Mouse (Mus musculus): Measurements from ENCODE around the gene Pole. TPM values are rescaled to one million over a fixed set of nuclear protein-coding genes. Genes with fewer than 3 reads are reported as not detected.

The Pole gene
- polyA plus RNA-seq (2017; shearing (Covaris generic)): 10 to 100 TPM in 1 of 3 experiments, 1 to 10 TPM in 2; 4.2 to 16.9 (median 6.5) TPM

- peak; percentile 82 for ATAC-seq
Observed at GRCm38 (mm10) chr5:110285770-110286445, at the start of gene Pole, which contains the start of gene Pxmp2. Gene Pole (plus strand): TSS chr5:110286306. Gene Pxmp2 (minus strand): TSS chr5:110286186.

- ATAC-seq: no peak
Observed at GRCm38 (mm10) chr5:110244091-110244490, 42.0 kb upstream of the Pole start.

DNA sequence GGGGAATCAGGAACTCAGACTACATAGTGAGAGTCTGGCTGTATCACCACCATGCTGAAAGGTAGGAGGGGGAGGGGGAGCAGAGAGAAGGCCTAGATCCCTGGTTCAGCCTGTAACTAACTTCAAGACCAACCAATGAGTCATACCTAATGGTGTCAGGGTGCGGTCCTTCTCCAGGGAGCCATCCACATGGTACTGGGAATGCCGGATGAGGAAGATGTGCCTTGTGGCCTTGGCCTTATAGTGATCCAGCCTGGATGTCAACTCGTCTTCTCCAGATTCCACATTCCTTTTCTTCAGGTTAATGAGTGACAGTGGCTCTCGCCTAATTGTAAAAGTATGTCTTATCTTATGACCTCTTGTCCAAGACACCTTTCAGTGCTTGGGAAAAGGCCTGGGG, 19.2 kb upstream of the Pole start:
- ATAC-seq: no peak

- ATAC-seq: peak; percentile 78
Observed at GRCm38 (mm10) chr5:110269141-110270101, 16.7 kb upstream of the Pole start, which contains the start of gene Pgam5. Gene Pgam5 (minus strand): TSS chr5:110269913.

- ATAC-seq: no peak
Observed at GRCm38 (mm10) chr5:110270242-110270641, 15.9 kb upstream of the Pole start.

DNA sequence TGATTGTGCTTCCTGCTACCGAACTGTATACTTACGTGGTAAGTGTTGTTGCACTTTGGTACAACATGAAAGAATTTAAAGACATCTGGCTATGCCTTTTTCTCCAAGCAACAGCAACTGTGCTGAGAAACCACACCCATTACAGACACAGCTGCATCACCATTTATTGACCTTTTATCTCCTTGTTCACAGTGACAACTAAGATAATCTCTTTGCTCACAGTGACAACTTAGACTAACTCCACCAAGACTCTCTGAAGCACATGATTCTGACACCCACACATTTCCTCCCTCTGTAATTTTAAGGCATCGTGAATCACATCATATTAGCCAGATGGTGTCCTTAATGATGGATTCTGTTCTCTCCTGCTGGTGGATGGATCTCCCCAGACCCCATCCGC, 12.0 kb upstream of the Pole start:
- ATAC-seq: peak; percentile 48

- no peak for ATAC-seq
Observed at GRCm38 (mm10) chr5:110274846-110275245, 11.3 kb upstream of the Pole start.

GRCm38 (mm10) chr5:110276391-110276790, 9.7 kb upstream of the Pole start:
- no peak for ATAC-seq

DNA sequence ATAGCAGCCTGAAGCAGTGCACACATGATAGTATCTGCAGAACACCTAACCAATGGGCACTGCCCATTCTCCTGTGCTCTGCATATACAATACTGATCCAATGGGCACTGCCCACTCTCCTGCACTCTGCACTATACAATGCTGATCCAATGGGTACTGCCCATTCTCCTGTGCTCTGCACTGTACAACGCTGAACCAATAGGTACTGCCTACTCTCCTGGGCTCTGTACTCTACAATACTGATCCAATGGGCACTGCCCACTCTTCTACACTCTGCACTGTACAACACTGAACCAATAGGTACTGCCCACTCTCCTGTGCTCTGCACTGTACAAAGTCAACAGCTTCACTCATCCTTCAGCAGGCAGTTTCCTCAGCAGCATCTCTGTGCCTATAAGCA, 9.2 kb upstream of the Pole start:
- ATAC-seq: no peak

- ATAC-seq: no peak
Observed at GRCm38 (mm10) chr5:110281984-110282383, 4.1 kb upstream of the Pole start.

DNA sequence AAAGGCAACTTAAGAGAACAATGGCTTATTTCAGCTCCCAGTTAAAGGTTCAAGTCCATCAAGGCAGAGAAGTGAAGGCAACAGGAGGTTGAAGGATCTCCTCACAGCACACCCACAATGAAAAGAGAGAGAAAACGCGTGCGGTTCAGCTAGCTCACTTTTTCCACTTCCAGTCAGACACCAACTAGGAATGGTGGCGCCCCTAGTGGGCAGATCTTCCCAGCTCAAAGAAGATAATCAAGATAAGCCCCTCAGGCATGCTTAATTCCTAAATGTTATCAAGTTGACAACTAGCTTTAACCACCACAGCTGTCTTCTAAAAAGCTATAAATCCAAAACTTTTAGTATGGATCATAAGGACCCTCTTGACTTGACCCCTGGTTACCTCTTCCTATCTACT, 1.6 kb upstream of the Pole start:
- ATAC-seq: peak; percentile 64

- no peak for ATAC-seq
Observed at GRCm38 (mm10) chr5:110285156-110285555, 950 bp upstream of the Pole start.

DNA sequence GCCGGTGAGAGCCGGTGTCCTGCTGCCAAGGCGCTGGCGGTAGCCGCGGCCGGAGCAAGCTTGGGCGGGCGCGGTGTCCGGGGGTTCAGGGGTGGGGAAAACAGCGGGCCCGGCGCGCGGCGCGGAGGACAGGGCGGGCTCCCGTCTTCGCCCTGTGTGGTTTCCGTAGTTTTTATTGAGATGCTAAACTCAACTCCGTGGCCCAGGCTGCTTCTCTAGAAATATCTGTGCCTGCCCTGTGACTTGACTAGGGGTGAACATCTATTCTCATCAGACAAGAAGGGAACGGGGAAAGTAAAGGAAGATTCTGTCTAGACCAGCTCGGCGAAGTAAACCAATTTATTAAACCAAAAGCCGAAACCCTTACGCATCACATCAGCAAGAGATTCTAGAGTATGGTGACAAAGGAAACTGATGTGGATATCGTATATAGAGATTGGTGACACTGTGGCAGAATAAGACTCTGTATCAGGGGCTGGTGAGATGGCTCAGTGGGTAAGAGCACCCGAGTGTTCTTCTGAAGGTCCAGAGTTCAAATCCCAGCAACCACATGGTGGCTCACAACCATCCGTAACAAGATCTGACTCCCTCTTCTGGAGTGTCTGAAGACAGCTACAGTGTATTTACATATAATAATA, 459 bp downstream of the Pole start:
- ATAC-seq: peak; percentile 44

- ATAC-seq: no peak
Observed at GRCm38 (mm10) chr5:110287084-110287475, 974 bp downstream of the Pole start.

DNA sequence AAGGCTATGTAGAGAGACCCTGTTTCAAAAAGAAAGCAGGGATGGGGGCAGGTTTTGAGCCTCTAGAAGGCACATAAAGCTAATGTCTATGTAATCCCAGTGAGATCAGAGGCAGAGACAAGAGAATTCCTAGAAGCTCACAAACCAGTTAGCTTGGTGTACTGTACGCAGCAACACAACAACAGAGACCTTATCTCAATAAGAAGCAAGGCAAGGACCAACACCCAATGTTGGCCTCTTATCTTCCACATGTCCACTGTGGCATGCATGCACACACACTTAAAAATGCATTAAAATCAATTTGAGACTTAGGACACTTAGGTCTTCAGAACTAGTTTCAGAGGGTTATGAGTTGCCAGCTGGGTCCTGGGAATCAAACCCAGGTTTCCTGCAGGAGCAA, 5.5 kb downstream of the Pole start:
- ATAC-seq: no peak

DNA sequence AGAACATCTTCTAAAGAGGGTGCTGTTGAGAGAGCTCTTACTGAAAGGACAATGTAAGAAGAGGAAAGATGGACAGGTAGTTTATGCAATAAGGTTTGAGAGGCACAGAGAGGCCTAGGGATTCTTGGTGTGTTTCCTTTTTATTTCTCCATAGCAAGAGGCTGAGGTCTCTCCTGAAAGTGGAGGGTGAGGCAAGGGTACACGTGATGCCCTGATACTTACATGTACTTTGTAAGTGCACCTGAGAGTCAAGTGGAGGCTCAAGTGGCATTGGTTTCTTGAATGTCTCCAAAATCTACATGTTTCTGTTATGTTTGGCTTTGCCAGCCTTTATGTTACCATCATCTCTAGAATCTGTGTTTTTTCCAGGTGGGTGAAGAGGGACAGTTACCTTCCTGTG, 10.5 kb downstream of the Pole start:
- ATAC-seq: no peak

DNA sequence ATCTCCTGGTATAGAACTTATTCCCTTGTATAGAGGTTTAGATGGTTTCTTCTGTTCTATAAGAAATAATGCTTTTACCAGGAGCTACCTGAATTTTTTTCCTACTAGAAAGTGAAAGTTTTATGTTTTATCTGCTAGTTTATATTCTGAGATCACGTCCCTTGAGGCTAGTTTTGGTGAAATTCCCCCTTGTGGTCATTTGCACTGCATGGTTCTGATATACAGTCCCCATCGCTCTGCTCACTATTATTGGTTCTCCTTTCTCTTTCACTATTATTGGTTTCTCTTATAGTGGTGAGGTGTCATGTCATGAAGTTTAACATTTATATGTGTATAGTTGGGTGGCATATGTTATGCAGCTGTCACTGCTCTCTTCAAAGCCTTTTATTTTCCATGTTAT, 14.5 kb downstream of the Pole start:
- peak; percentile 32 for ATAC-seq

- ATAC-seq: no peak
Observed at GRCm38 (mm10) chr5:110308861-110309260, 22.8 kb downstream of the Pole start.

GRCm38 (mm10) chr5:110313127-110313526, 27.0 kb downstream of the Pole start:
- no peak for ATAC-seq

- no peak for ATAC-seq
Observed at GRCm38 (mm10) chr5:110330508-110330907, 44.4 kb downstream of the Pole start.

GRCm38 (mm10) chr5:110338792-110339191, 52.7 kb downstream of the Pole start:
- no peak for ATAC-seq

GRCm38 (mm10) chr5:110342648-110343284, 56.7 kb downstream of the Pole start, which contains the start of gene P2rx2:
Gene P2rx2 (minus strand): TSS chr5:110343212.
- ATAC-seq: no peak

DNA sequence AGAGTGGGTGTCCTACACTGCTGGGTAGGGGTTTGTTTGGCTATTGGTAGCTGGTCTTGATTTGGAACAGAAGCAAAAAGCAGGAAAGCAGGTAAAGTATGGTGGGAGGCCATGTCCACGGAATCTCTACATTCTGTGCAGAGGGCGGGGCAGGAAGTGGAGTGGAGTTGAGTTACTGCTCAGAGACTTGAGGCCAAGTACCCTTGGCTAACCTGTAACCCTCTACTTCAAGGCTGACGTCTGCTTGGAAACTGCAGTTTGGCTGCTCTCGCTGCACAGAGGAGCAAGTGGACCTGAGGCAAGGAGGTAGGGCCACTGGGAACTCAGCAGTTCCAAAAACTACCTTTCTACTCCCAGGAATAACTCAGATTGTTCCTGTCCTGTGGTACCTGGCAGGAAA, 58.4 kb downstream of the Pole start, which contains the start of gene Lrcol1:
Lrcol1 (plus strand) TSS at position 207 of the 400 bp plus-strand sequence.
- ATAC-seq: no peak

Data from inflammation-experienced regulatory T-cells, adult 6 months (primary cell).